Mouse (Mus musculus) erythroblast, embryonic 14.5 days (primary cell): ENCODE measurements around the gene Snrnp25.

Experiments
- GATA1 ChIP-seq: IDR thresholded peaks from 2 replicates; pipeline ENCODE4 v1.6.1; 2012; ENCODE audit warnings: low read length, inconsistent platforms, mixed read lengths
- TAL1 ChIP-seq: IDR thresholded peaks from 3 replicates; pipeline ENCODE4 v1.6.1; 2012; ENCODE audit warnings: low read length, inconsistent platforms, mixed read lengths

- TF ChIP-seq GATA1 (no peak), TAL1 (no peak)
Measured at GRCm38 (mm10) chr11:32227041-32227440, 21.8 kb downstream of the Snrnp25 start.
